Mouse (Mus musculus) CH12.LX (cell line): Measurements from ENCODE around the gene Lypd3.

Experiments used
- MAFK ChIP-seq: IDR thresholded peaks from 2 replicates; pipeline ENCODE4 v1.6.1; 2011; ENCODE audit warnings: low read length, improper control_type of control experiment; ENCODE audit not compliant: insufficient replicate concordance
- POLR2A ChIP-seq: IDR thresholded peaks from 2 replicates; pipeline ENCODE4 v1.6.1; 2011; ENCODE audit warnings: low read depth, mild to moderate bottlenecking, improper control_type of control experiment, low read length
- RAD21 ChIP-seq: IDR thresholded peaks from 2 replicates; pipeline ENCODE4 v1.6.1; 2011; ENCODE audit warnings: low read depth, mild to moderate bottlenecking, low read length, improper control_type of control experiment, moderate library complexity
- RCOR1 ChIP-seq: conservative IDR thresholded peaks from 2 replicates; pipeline ENCODE4 v1.6.1; 2012; ENCODE audit warnings: low read depth, mild to moderate bottlenecking, inconsistent platforms, low read length, improper control_type of control experiment
- UBTF ChIP-seq: IDR thresholded peaks from 2 replicates; pipeline ENCODE4 v1.6.1; 2012; ENCODE audit warnings: low read depth, mild to moderate bottlenecking, inconsistent platforms, low read length, improper control_type of control experiment, moderate library complexity
- ZNF384 ChIP-seq: IDR thresholded peaks from 2 replicates; pipeline ENCODE4 v1.6.1; 2012; ENCODE audit warnings: low read depth, low read length, improper control_type of control experiment, inconsistent platforms

GRCm38 (mm10) chr7:24595464-24595863, 40.9 kb upstream of the Lypd3 start:
- TF ChIP-seq RCOR1 (no peak), MAFK (no peak), UBTF (no peak), POLR2A (no peak), ZNF384 (no peak), RAD21 (no peak)
